Mouse (Mus musculus) lung, adult 2 months (tissue): Measurements from ENCODE around the gene Gucy2c.

Experiments used
- CTCF ChIP-seq: fragments of 200-500 bp; IDR thresholded peaks from 2 replicates; pipeline ENCODE4 v1.5.1; 2011; ENCODE audit warnings: mild to moderate bottlenecking, low read length, control low read depth; ENCODE audit not compliant: insufficient read depth
- POLR2A ChIP-seq: fragments of 200-500 bp; IDR thresholded peaks from 2 replicates; pipeline ENCODE4 v1.6.1; 2011; ENCODE audit warnings: low read depth, mild to moderate bottlenecking, control low read depth, low read length, borderline replicate concordance; ENCODE audit errors: extremely low read depth

GRCm38 (mm10) chr6:136654470-136654869 is 127.1 kb downstream of the Gucy2c start:
- TF ChIP-seq CTCF (no peak), POLR2A (no peak)
